Mouse (Mus musculus) limb, embryonic 11.5 days (tissue): ENCODE measurements at regions not wholly inside any gene's neighbourhood (a gene's known extent, or its start where the extent isn't known, plus 50 kb on each side); places are given as distances from the start of the nearest gene placed in this dataset.

Experiments
- ATAC-seq: fragments of 200-750 bp; cut with Nextera tagmentation; 2 replicates; pipeline ENCODE4 v1.8.0; 2017; ENCODE audit warnings: low read depth; ENCODE audit not compliant: insufficient number of reproducible peaks, low FRiP score, low TSS enrichment
- DNase-seq: peaks from one replicate; pipeline ENCODE4 v3.0.0-alpha.2; 2015; ENCODE audit warnings: low spot score
- H3K27ac ChIP-seq: fragments of 300-500 bp; sonication (generic); replicated peaks from 2 replicates; pipeline ENCODE4 v1.5.1; 2014; ENCODE audit warnings: low read depth, mild to moderate bottlenecking, low read length
- H3K27me3 ChIP-seq: fragments of 300-500 bp; sonication (generic); 2 replicates; pipeline ENCODE4 v1.6.1; 2014; ENCODE audit warnings: mild to moderate bottlenecking, low read length, mixed read lengths; ENCODE audit not compliant: control insufficient read depth, insufficient read depth
- H3K36me3 ChIP-seq: fragments of 300-500 bp; sonication (generic); 2 replicates; pipeline ENCODE4 v1.6.1; 2014; ENCODE audit warnings: mild to moderate bottlenecking, low read length, moderate library complexity, mixed read lengths; ENCODE audit not compliant: control insufficient read depth, insufficient read depth
- H3K4me1 ChIP-seq: fragments of 300-500 bp; sonication (generic); 2 replicates; pipeline ENCODE4 v1.6.1; 2014; ENCODE audit warnings: low read length, mixed read lengths; ENCODE audit not compliant: control insufficient read depth, insufficient read depth
- H3K4me2 ChIP-seq: fragments of 300-500 bp; sonication (generic); 2 replicates; pipeline ENCODE4 v1.6.1; 2014; ENCODE audit warnings: low read depth, mild to moderate bottlenecking, moderate library complexity; ENCODE audit not compliant: severe bottlenecking
- H3K4me3 ChIP-seq: fragments of 300-500 bp; sonication (generic); 2 replicates; pipeline ENCODE4 v1.5.1; 2014; ENCODE audit warnings: low read depth, low read length
- H3K9ac ChIP-seq: fragments of 300-500 bp; sonication (generic); 2 replicates; pipeline ENCODE4 v1.6.1; 2014; ENCODE audit warnings: mild to moderate bottlenecking, low read length
- H3K9me3 ChIP-seq: fragments of 300-500 bp; sonication (generic); 2 replicates; pipeline ENCODE4 v1.6.1; 2016; ENCODE audit warnings: low read length; ENCODE audit not compliant: control insufficient read depth
- WGBS: fragments of 180-500 bp; shearing (Covaris S2); extraction: QIAGEN DNeasy Blood & Tissue Kit; methylation state at CpG from one replicate; pipeline ENCODE4 v1.1.7; 2014; 5-methylcytosine and 5-hydroxymethylcytosine counted together

DNA sequence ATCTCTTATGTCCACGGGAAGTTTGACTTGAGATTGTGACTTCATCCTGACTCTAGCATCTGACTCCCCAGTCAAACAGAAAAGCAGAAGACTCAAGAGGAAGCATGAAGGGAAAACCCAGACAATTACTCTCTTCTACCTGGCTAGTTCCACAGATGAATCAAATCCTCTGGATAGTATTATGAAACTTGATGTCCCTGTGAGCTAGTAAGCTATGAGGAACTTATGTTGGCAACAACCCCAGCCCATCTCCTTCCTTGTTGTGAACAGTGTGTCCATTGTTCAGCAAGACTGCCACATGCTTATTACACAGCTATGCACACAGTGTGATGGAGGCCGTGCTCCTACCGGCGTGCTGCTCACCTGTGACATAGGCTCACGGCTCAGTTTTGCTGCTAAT, 98.4 kb upstream of the Agr3 start:
- ATAC-seq = no peak
- no peak for DNase-seq
- no peak overlapping the region for H3K4me3 ChIP-seq
- no peaks in the 10 kb centered on the region for H3K36me3 ChIP-seq
- no peak overlapping the region for H3K27ac ChIP-seq
- H3K27me3 ChIP-seq = no peaks in the 10 kb centered on the region
- 0 out of 2 replicates have a peak, but pooled peaks cover 2% of the 10 kb centered on the region for H3K4me1 ChIP-seq
- H3K4me2 ChIP-seq = no peak overlapping the region
- H3K9ac ChIP-seq = no peak overlapping the region
- 92% methylated on average over 5 of the region's 5 CpGs for whole genome bisulfite sequencing
- H3K9me3 ChIP-seq = no peaks in the 10 kb centered on the region

DNA sequence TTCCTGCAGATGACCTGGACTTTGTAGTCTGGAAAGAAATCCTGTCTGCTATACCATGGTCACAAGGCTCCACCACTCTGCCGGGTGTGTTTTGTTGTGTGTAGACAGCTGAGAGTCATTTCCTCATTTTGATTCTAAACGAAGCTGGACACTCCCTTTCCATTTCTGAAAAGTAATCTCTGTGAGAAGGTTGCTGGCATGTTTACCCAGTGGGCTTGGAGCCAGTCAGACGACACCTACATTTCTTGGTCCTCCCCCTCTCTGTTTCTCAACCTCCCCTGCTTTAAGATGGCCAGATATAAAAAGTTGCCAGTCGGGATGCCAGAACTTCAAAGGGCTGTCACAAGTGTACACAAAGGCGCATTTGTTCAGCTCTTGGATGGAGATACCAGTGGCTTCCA, 100.8 kb upstream of the Agr3 start:
- Histone ChIP-seq H3K9ac (no peak overlapping the region), H3K4me2 (no peak overlapping the region), H3K4me3 (no peak overlapping the region), H3K27ac (no peak overlapping the region), H3K4me1 (no peaks in the 10 kb centered on the region), H3K9me3 (no peaks in the 10 kb centered on the region), H3K27me3 (no peaks in the 10 kb centered on the region), H3K36me3 (no peaks in the 10 kb centered on the region)
- DNase-seq (no peak), ATAC-seq (no peak)
- 29% methylated on average over 5 of the region's 5 CpGs for WGBS

DNA sequence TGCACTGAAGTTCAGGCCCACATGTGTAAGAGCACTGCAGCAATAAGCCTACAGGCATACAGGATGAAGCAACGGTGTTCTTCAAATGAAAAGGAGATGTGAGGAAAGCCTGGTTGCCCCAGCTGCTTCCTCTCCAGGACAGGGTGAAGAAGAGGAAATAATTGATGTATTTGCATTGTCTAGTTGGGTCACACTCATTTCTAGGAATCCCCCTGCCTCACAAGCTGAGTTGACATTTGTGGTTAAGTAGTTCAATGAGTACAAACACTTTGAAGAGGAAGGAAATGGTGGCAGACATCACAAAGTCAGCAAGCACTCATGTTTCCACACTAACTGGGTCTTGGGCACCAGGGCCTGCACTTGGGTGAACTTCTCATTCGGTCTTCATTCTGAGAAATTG, 126.2 kb upstream of the Agr3 start:
- 82% methylated on average over 2 of the region's 2 CpGs for WGBS
- H3K27ac ChIP-seq = no peak overlapping the region
- DNase-seq (no peak), ATAC-seq (no peak)
- H3K4me1 ChIP-seq = no peaks in the 10 kb centered on the region
- no peaks in the 10 kb centered on the region for H3K36me3 ChIP-seq
- no peaks in the 10 kb centered on the region for H3K27me3 ChIP-seq
- H3K9me3 ChIP-seq = no peaks in the 10 kb centered on the region
- H3K9ac ChIP-seq = no peak overlapping the region
- no peak overlapping the region for H3K4me3 ChIP-seq
- H3K4me2 ChIP-seq = no peak overlapping the region

DNA sequence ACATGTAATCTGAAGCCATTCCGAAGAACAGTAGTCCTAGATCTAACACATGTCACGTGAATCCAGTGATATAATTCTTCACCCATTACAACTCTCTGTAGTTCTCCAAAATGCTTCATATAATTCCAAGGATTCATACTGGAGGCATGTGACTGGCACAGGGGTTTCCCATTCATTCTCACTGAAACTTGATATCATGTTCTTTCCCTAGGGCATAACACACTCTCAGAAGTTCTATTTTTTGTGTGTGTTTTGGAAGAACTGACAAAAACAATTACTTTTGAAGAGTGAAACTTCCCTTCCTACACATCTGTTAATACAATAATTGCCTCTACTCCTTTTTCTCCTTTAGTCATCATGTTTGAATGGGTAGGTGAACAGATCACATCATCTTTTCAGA, 150.0 kb upstream of the Agr3 start:
- no peak overlapping the region for H3K9ac ChIP-seq
- no peak for DNase-seq
- H3K36me3 ChIP-seq = no peaks in the 10 kb centered on the region
- H3K4me3 ChIP-seq = no peak overlapping the region
- no peak overlapping the region for H3K4me2 ChIP-seq
- no peak overlapping the region for H3K27ac ChIP-seq
- H3K9me3 ChIP-seq = no peaks in the 10 kb centered on the region
- ATAC-seq = no peak
- WGBS = 89% methylated on average over 2 of the region's 2 CpGs
- no peaks in the 10 kb centered on the region for H3K4me1 ChIP-seq
- H3K27me3 ChIP-seq = no peaks in the 10 kb centered on the region

DNA sequence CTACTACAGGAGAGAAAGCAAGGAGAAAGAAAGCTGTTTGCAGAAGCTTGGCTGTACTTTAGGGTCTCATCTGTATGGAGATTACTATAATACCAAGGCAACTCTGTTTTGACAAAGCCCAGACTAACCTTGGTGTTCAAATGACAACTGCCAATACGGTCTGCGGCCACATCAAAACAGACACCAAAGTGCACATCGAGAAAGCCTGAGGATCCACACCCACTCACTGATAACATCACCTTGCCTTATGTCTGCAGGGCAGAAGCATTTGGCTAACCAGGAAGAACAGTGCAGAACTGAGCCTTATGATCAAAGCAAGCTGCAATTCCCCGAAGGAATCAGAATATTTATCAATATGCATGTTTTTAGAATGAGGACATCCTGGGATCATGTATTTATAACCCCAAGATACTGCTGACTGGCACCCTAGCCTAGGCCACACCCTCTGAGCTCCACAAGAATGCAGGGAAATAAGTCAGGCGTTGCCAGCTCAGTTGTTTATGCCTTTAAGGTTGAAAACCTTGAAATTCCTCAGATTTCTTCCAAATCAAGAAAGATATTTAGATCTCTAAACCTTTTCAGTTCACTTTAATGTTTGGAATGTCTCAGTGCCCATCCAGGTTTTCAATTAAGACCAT, 154.9 kb upstream of the Agr3 start:
- 80% methylated on average over 5 of the region's 5 CpGs for WGBS
- DNase-seq = no peak

DNA sequence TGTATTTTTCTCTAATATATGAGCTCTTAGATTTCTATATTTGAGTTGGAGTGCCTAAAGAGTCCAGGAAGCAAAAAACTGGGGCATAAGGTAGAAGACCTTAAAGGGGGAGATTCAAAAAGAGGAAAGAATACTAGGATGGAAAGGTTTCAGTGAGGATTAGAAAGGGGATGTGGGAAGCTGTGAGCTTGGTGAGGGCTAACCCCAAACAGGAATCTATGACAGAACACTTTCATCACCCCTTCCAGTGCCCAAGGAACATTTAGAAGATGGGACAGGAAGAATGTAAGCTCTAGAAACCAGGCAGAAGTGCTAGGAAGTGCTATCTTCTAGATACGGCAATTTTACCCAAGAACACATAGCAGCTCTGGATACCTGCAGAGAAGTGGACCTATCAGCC, 166.5 kb upstream of the Agr3 start:
- H3K27me3 ChIP-seq = no peaks in the 10 kb centered on the region
- no peaks in the 10 kb centered on the region for H3K36me3 ChIP-seq
- H3K4me3 ChIP-seq = no peak overlapping the region
- 88% methylated on average over 1 of the region's 1 CpGs for WGBS
- H3K27ac ChIP-seq = no peak overlapping the region
- H3K9me3 ChIP-seq = no peaks in the 10 kb centered on the region
- no peak overlapping the region for H3K9ac ChIP-seq
- no peak overlapping the region for H3K4me2 ChIP-seq
- H3K4me1 ChIP-seq = no peaks in the 10 kb centered on the region
- DNase-seq (no peak), ATAC-seq (no peak)

More for the DNA sequence above, 154.9 kb upstream of the Agr3 start:
- no peak overlapping the region for H3K9ac ChIP-seq
- ATAC-seq = no peak
- H3K4me3 ChIP-seq = no peak overlapping the region
- no peaks in the 10 kb centered on the region for H3K36me3 ChIP-seq
- H3K27me3 ChIP-seq = no peaks in the 10 kb centered on the region
- no peak overlapping the region for H3K4me2 ChIP-seq
- no peak overlapping the region for H3K27ac ChIP-seq
- no peaks in the 10 kb centered on the region for H3K4me1 ChIP-seq
- H3K9me3 ChIP-seq = no peaks in the 10 kb centered on the region

DNA sequence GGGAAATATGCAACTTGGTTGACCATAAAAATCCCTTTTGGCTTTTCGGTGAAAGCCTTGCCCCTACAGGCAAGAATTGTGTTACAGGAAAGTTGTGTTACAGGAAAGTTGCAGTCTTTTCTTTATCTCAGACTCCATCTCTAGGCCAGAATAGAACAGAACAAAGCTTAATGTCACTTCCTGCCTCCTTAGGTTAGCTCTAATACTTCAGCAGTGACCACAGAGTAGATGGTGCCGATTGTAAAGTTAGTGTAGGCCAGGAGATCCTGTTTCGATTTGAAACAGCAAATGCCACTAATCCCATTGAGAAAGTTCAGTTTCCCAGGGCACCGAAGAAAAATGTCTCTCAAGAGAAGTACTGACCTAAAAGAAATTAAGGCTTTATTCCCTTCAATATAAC, 170.3 kb upstream of the Agr3 start:
- no peak overlapping the region for H3K9ac ChIP-seq
- DNase-seq = no peak
- H3K9me3 ChIP-seq = no peaks in the 10 kb centered on the region
- no peaks in the 10 kb centered on the region for H3K36me3 ChIP-seq
- no peak overlapping the region for H3K27ac ChIP-seq
- no peak for ATAC-seq
- no peak overlapping the region for H3K4me2 ChIP-seq
- H3K27me3 ChIP-seq = no peaks in the 10 kb centered on the region
- no peaks in the 10 kb centered on the region for H3K4me1 ChIP-seq
- 88% methylated on average over 4 of the region's 4 CpGs for WGBS
- H3K4me3 ChIP-seq = no peak overlapping the region

DNA sequence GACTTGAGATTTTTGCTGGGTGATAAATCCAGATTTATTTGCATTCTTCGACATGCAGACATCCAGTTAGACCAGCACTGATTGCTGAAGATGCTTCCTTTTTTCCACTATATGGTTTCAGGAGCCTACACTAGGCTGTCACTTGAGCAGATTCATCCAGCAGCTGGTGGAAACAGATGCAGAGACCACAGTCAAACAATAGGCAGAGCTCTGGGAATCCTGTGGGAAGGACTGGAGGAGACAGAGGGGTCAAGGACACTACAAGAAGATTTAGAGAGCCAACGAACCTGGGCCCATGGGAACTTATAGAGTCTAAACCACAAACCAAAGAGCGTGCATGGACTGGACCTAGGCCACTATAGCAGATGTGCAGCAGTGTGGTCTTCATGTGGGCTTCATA, 177.4 kb upstream of the Agr3 start:
- Histone ChIP-seq H3K27ac (no peak overlapping the region), H3K36me3 (no peaks in the 10 kb centered on the region), H3K4me3 (no peak overlapping the region), H3K27me3 (no peaks in the 10 kb centered on the region), H3K9me3 (no peaks in the 10 kb centered on the region), H3K9ac (no peak overlapping the region), H3K4me2 (no peak overlapping the region), H3K4me1 (no peaks in the 10 kb centered on the region)
- DNase-seq (no peak), ATAC-seq (no peak)
- WGBS = 92% methylated on average over 3 of the region's 3 CpGs

DNA sequence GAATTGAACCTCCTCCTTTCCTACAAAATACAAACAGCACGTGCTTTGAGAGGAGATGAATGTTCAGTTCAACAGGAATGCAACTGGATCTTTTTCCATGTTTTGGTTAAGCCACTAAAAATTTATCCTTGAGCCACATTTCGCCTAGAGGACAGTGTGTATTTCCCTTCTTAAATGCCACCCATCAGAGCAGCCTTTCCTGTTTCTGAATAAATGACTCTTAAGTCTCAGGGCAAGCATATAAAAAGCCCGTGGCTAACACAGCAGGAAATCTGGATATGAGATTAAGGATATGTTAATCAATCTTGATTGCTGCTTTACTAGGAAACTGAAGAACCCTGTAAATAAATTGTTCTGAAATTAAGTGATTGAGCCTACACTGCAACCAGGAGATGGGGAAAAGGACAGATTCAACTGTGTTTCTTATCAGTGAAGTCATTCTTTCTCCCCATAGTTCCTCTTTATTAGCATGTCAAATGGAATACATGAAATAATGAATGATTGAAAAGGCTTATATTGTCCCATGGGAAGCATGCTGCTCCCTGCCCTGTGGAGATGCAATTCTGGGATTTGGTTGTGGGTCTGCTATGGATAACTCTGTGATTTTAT, 178.6 kb upstream of the Agr3 start:
- ATAC-seq = no peak
- Histone ChIP-seq H3K4me3 (no peak overlapping the region), H3K9ac (no peak overlapping the region), H3K9me3 (no peaks in the 10 kb centered on the region), H3K27ac (no peak overlapping the region), H3K36me3 (no peaks in the 10 kb centered on the region), H3K27me3 (no peaks in the 10 kb centered on the region), H3K4me2 (no peak overlapping the region), H3K4me1 (no peaks in the 10 kb centered on the region)
- no peak for DNase-seq
- WGBS = 54% methylated on average over 3 of the region's 3 CpGs
